Mouse (Mus musculus) right cerebral cortex, postnatal 36 days (tissue): ENCODE results near the gene Bok.

Experiments used
- DNase-seq, 2 experiments: peaks; one replicate each; pipeline ENCODE4 v3.0.0; 2022; ENCODE audit warnings: low spot score in 2 of 2, mixed read lengths in 1 of 2

The Bok gene

DNA sequence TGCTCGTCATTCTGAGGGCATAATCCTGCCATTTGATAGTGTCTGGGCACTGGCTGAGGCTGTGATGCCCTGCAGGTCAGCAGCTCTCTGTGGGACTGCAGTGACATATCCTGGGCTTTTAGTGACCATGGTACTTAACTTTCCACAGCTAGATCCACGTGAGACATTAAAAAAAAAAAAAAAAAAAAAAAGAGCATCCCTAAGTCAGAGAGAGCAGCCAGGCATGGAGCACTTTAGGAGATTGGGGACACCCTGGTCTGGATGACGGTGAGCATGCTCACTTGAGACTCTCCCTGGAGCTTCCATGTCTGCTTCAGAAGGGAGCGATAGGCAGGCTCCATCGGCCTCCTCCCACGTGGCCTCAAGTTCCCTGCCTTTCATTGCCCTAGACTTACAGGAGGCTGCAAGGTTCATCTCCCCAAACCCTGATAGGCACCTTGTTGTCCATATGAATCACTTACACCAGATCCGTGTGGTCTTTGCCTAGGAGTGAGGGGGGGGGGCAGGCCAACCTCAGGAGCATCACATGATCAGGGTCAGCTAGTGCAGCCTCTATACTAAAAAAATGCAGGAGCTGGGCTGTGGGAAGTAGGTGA is 4.5 kb downstream of the Bok start:
- no peak for DNase-seq

DNA sequence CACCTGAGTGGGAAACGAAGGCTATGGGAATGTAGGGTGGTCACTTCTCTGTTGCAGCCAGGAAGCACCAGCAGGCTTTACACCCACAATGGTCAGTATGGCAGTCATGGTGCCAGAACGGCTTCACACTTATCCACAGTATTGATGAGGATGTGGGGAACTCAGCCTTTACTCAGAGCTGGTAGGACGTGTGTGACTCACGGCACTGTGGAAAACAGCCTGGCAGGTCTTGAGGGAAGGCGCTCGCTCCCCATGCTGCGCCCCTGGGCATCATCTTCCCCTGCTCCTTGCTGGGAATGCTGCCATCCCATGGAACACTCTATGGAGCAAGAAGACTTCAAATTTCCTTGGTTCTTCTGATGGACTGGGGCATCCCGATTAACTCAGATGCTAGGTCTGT is 5.6 kb downstream of the Bok start:
- DNase-seq: no peak

DNA sequence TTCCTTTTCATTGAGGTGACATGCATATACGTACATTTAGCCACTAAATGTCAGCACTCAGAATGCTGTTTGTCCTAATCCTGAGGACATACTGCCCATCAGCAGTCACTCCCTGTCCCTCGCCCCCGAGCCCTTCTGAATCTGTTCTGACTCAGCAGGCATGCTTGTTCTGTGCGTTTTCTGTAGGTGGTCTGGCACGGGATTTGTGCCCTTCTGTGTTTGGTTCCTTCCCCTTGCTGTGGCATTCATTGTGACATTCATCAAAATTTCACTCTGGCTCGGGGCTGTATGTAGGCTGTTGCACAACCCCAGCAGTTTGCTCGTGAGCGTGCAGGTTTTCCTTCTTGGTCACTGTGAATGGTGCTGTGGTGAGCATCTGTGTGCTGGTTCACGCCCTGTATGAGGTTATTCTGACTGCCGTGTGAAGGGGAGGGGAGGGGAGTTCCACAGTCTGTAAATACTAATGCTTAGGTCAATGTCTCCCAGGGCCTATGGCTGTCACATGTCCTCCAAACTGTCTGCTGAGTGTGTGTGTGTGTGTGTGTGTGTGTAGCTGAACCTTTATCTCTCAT is 6.4 kb downstream of the Bok start:
- peak in 1 of 2 experiments; percentile 25 for DNase-seq

DNA sequence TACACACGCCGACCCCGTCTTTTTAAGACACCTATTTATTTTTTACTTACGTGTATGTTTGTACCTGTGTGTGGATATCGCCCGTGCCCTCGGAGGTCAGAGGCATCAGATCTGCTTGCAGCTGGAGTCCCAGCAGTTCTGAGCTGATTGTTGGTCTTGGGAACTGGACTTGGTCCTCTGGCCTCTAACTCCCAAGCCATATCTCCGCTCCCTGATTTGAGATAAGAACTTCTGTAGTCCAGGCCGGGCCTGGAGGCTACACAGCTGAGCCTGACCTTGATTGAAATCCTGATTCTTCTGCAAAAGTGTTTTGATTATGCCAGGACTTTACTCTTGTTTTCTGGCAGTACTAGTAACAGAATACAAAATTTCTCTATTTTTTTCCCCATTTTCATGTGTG is 7.3 kb downstream of the Bok start:
- DNase-seq: no peak

DNA sequence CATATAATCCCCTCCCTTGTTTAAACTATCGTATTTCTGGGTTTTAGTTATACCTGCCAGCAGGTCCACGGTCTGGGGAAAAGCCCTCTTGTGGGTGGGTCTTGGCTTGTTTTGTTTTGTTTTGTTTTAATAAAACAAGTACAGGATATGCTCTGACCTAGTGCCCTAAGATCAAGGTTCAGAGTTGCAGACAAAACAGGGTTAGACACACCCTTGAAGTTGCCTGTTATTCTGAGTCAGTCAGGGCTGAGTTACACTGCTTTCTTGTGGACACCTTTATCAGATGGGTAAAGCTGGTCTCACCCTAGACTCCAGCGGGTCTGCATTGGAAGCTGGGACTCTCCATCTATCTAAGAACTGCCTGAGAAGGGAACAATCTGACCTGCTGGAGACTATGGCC is 8.0 kb downstream of the Bok start:
- DNase-seq: no peak

DNA sequence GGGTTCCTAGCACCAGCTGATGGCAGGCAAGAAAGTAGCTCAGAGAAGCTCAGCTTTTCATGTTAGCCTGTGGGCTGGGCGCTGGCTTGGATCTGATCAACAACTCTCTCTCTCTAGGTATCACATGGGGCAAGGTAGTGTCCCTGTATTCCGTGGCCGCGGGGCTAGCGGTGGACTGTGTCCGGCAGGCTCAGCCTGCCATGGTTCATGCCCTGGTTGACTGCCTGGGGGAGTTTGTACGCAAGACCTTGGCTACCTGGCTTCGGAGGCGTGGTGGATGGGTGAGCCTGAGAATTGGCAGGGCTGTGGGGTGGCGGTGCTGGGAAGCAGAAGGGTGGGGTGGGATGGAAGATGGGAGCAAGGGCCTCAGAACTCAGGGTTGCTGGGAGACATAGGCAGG is 8.5 kb downstream of the Bok start:
- no peak for DNase-seq

DNA sequence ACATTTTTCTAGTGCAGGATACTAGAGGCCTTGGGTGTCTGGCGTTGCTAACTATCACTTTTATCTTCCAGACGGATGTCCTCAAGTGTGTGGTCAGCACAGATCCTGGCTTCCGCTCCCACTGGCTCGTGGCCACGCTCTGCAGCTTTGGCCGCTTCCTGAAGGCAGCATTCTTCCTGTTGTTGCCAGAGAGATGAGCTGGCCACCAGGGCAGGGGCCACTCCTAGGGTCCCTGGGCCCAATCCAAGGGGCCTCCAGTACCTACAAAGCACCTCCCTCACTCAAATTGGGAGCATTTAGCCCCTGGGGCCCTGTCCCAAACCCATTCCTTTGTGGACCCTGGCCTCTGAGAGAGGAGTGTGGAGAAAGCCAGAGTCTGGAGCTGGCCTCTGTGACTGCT is 9.5 kb downstream of the Bok start:
- no peak for DNase-seq

DNA sequence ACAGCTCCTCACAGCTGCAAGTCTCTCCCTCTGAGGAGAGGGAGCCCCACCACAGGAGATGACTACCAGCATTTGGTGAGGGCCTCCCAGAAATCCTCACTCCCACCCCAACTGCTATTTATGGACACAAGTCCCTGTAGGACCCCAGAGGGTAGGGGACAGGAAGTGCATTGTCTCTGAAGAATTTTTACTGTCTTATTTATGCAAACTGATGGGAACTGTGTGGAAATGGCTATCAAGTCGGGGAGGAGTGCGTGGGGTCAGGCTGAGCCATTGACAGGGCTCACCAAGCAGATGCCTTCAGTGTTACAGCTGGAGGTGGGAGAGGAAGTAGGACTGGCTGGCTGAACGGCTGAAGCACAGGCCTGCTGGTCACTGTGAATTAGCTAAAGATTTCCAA is 11.9 kb downstream of the Bok start:
- no peak for DNase-seq

DNA sequence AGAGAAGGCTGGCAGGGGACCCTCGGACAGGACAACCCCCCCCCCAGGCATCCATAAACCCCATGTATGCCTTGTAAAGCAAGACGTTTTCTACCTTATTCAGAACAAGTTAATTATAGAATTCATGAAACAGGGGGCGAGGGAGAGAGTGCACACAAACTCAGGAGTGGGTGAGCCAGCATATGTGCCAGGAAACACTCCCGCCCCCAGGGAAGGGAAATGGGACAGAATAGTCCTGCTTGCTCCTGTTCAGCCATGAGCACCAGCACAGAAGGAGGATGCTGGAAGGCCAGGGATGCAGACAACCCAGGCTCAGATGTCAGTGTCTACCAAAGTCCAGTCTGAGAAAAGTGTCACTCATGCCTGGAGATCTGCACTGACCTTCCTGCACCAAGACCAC is 13.7 kb downstream of the Bok start:
- peak; percentile 69 to 82 for DNase-seq

DNA sequence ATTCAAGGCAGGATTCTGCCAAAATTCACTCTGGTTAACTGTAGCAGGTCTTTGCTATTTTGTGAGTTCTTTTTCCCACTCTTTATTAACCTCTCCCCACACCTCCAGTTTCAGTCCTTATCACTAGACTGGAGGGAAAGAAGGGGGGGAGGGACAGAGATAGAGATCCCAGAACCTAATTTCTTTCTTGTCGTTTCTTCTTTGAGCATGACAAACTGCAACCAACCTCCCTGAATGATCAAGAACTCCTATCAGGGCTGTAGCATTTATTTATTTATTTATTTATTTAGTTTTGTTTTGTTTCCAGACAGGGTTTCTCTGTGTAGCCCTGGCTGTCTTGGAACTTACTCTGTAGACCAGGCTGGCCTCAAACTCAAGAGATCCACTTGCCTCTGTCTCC is 16.6 kb downstream of the Bok start:
- DNase-seq: no peak

DNA sequence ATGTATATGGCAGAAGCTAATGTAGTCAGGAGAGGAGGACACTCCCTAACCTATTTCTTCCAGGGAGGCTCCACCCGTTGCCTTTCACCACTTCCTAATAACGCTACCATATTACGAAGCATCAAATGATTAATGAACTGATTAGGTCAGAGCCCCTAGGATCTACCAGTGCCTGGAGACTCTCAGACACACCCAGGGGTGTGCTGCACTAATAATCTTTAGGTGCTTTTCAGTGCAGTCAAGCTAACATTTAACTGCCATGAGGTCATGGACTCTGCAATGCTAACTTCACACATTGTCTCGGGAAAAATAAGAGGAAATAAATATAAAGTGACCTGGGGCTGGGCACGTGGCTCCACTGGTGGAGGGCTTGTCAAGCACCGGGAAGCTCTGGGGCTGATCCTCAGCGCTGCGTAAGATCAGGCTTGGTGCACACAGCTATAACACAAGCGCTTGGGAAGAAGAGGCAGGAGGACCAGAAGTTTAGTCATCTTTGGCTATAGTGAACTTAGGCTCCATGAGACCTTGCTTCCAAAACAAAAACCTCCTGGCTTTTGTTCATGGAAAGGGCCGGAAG is 18.1 kb downstream of the Bok start:
- DNase-seq: no peak

DNA sequence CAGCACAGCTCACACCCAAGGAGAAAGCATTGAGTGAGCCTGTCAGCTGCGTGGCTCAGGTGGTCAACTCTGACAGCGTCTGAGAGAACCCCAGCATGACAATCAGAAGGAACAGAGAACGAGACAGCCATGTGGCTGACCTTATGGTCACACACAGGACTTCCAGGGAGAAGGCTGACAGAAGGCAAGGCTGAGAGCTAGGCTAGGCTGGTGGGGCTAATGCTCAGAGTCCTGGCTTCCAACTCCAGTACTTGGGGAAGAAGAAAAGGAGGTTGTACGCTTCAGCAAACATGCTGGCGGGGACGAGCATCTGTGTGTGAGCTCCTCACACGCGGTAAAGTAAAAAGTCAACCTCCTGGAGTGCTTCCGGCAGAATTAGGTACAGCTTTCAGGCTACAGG is 18.9 kb downstream of the Bok start:
- no peak for DNase-seq

DNA sequence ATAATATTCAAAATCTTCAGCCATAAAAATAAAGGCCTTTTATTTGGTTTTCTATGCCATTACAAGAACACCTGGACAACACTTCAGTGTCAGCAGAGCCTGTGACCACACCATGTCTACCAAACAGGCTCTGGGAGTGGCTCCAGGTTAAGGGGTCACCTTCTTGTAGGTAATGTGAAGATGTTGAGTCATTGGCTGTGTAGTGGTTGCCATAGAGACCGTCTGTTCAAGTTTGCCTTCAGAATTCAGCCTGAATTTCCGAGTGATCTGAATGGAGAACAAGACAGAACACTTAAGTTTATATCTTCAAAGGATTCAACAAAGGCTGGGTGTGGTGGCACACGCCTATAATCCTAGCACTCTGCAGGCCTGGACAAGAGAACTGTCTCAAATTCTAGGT is 19.9 kb downstream of the Bok start:
- DNase-seq: no peak

DNA sequence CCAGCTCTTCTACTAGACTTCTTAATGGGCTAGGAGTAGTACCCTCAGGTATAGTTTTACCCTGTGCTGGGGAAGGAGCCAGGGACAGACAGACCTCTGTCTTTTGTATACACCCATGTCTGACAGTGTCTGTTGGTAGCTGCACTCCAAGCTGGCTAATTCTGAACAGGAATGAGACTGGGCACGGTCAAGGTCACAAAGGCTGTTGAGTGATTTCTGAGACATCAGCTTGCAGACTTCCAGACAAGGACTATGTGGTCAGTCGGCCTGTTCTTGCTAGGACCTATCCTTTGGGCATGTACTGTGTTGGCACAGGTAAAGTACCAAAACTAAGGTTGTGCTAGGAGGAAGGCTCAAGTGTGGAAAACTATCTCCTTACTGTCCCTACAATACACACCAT is 30.7 kb downstream of the Bok start:
- DNase-seq: no peak

DNA sequence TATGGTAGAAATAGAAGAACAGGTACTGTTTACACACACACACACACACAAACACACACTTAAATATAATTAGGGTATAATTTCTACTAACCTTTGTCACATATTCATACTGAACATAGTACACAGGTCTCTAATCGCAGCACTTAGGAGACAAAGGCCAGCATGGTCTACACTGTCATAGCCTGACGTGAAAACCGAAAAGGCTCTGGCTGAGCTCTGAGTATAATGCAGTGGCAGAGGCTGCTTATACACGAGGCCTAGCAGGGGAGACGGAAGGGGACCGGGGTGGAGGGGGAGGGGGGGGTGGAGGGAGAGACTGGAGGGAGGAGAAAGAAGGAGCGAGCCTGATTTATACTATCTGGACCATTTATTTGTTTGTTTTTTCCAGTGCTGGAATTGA is 36.1 kb downstream of the Bok start:
- no peak for DNase-seq

DNA sequence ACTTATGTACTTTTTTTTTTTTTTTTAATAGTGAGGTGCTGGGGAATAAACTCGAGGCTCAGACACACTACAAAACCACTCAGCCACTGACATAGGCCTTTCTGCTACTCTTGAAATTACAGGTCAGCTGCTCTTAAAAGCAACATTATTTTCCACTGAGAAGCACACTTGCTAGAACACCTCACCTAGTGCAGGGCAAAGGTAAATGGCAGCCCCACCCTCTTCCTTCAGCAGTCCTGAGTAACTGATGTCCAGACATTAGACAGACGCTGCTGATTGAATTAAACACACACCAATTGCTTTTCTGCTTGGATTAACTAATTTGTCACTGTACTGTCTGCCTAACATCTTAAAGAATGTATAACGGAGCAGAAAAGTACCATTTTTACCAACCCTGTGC is 39.2 kb downstream of the Bok start:
- DNase-seq: no peak

DNA sequence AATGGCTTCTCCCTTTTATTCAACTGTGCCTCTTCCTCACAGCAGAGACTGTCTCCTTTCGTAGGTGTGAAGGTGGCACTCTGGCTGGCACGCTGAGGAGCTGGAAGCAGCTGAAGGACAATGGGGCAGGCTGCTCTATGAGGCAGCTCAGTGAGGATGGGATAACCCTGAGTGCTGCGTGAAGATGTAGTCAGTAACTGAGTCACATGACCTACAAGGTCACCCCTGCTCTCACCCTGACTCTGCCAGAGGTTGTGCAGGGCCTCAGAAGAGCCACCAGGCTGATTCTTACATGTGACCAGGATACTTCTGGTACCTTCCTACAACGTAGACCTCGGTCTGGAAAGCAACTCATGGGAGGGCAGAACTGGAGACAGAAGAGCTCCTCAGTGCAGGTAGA is 40.2 kb downstream of the Bok start:
- no peak for DNase-seq

DNA sequence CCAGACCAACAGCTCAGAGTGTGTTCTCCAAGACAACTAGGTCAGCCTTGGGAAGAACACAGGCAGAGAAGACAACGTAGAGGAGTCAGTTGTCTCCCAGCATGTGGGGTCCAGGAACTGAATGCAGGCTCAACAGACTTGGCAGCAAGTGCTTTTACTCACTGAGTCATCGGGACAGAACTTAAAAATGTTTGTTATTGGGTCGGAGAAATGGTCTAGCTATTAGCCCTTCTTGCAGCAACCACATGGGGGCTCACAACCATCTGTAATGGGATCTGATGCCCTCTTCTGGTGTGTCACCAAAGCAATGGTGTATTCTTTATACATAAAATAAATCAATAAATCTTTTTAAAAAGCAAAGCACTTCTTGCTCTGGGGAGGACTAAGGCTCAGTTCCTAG is 40.7 kb downstream of the Bok start:
- DNase-seq: no peak

DNA sequence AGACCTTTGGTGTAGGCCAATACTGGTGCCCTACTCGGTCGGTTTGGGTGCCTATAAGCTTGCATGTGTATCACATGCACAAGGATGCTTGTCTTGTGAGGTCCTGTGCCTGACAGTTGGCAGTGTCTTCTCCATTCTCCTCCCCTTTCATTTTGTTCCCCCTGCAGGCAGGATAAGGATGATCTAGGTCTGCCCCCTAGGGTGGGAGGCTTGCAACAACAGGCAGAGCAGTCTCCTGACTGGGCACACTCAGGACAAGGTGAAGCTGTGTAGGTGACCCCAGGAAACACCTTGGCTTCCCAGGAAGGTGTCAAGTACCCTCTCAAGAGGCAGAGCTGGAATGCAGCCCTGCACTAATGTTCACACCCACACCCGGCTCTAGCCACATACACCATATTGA is 41.5 kb downstream of the Bok start:
- peak; percentile 27 to 30 for DNase-seq

DNA sequence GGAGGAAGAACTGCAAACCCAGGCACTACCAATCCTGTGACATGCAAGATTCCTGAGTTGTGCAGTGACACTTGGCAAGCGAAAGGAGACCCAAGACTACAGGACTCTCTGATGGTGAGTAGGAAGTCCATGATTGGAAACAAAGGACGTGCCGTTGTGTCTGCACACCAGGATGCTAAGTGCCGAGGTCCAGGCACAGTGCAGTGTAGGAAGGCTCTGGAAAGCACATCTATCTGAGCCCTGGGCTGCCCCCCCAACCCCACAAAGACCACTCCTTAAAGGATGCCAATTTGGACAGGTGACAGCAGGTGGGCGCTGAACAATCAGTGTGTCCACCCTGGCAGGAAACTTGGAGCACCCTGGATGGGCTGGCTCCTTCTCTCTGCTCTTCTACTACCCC is 45.6 kb downstream of the Bok start:
- DNase-seq: no peak

DNA sequence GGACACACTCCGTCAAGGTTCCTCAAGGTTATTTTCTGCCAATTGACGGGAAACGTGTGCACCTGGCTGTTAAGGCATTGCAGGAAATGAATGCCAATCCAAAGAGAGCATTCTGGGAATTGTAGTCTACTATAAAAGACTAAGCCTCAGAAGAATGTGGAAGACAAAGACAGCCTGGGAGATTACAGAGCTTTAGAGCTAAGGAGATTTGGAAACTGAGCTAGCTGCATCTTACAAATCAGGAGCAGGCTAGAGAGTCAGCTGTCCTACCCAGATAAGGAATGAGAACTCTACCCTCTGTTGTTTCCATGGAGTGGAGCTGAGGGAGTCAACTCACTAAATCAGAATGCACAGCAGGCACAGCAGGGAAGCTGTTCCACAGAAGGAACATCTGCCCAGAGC is 46.4 kb downstream of the Bok start:
- DNase-seq: no peak

DNA sequence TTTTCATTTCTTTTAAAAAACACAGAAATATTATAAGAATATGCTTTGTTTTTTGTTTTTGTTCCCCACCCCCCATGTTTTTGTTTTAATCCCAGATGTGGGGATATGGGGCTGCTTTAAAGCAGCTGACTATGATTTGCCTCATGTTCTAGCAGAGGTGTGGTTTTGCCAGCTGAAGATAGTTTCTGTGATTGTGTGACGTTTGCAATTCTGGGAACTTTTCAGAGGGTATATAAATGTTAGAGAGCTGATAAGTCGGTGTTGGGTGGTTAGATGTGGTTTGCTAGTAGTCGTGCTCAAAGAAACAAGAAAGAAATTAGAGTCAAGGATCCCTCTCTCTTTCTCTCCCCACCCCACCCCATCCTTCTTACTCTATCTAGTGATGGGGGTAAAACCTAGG is 50.4 kb downstream of the Bok start:
- no peak for DNase-seq

DNA sequence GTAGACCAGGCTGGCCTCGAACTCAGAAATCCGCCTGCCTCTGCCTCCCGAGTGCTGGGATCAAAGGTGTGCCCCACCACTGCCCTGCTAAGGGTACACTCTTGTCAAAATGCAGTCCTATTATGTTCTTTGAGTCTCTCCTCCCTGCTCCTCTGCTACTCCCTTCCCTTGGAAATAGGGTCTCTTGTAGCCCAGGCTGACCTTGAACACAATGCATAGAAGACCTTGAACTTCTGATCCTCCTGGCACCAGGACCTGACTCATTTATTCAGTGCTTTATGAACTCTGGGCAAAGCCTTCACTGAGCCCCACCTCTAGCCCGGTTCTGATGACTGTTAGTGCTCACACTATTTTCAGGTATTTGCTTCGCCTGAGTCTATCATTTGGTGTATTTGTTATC is 52.3 kb downstream of the Bok start:
- DNase-seq: no peak

DNA sequence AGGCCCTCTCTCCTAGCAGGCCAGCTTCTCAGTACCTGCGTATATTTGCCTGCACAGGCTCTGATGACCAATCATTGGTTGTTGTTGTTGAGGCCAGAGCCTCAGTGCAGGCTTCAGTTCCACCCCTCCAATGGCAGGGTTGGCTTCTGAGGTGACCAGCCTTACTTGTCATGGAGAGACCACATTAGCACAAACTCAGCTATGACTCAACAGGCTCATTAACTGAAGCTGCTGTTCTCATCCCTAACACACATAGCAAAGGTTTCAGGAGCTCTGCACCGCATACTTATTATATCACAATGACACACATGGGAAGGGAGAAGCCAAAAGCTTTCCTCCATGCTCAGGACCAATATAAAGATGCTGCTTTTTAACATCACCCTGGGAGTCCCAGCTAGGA is 55.2 kb downstream of the Bok start:
- DNase-seq: no peak
